8 mouse cellular contexts compared by ENCODE assay signal in the genomic region with DNA sequence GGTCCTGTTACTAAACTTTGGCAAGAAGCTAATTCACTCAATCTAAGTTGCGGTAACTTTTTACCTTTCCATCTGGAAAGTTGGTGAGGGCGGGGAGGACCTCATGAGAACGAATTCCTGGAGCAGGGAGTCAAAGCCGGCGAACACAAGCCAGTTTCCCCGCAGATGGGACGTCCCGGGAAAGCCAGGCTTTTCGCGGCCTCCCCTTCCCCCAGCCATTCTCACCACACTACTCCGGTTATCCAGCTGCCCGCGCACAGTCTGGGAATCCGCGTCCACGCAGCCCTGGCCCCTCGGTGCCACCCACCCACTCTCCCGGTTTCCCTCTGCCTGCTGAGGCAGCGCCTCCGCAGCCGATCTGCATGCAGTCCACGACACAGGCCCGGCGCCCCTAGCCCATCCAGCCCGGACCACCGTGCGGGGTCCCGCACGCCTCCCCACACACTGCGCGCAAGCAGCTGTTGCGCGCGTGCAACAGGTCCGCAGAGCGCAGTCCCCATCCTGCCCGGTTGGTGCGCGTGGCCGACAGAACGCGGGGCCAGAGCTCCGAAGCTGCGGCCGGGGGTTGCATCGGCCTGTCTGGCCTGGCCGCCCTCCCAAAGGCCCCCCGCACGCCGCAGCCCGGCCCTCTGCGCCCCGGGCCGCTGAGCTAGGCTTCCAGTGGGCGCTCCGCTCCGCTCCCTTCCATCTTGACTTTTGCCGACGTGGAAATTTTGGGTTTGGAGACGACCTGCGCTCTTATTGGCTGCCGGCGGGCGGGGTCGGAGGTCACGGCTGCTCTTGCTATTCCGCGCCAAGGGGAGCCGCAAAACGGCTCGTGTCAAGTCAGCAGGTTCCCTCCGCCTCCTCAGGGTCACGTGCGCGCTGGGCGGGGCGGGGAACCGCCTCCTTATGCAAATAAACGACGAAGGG.
DNase-seq lines count a peak whose midpoint lies in the region; ATAC-seq and TF ChIP-seq lines count a peak whose summit lies in the region.

No protein-coding gene starts in this region.

- no peak overlapping the region; the same call in 1 of the 2 replicates for H3K27ac ChIP-seq in hindbrain, embryonic 15.5 days (replicated peaks)

- POLR2A ChIA-PET in Patski (lab: Charles Lee), result no interaction called here

- in situ Hi-C loops in Patski (cut with MboI; ENCODE audit: low pct_unique_long_range_greater_than_20kb), result no loop called here

- no peaks in the 10 kb centered on the region for H3K9me3 ChIP-seq in hindbrain, embryonic 15.5 days

- no peak for DNase-seq in Patski (ENCODE audit: low read depth, low spot score)
- peak; percentile 42 to 66 for DNase-seq in cerebellum, postnatal 14 days
- peak; percentile 28 to 41 for DNase-seq in frontal cortex, postnatal 36 days (ENCODE audit: low spot score in 2 of 2)
- peak; percentile 12 to 21 for DNase-seq in left cerebral cortex, adult 18-20 months (ENCODE audit: low spot score in 2 of 2)
- peak; percentile 93 to 96 for DNase-seq in lung, postnatal 4 days
- peak; percentile 33 to 36 for DNase-seq in right cerebral cortex, adult 2 months (ENCODE audit: low spot score in 2 of 2)
- DNase-seq in urinary bladder, postnatal 10 days (ENCODE audit: low spot score), result peak; percentile 79

- H3K36me3 ChIP-seq in hindbrain, embryonic 15.5 days, result no peaks in the 10 kb centered on the region

- TF ChIP-seq CTCF in Patski (IDR thresholded peaks at IDR 0.05), result no peak

- H3K4me1 ChIP-seq in hindbrain, embryonic 15.5 days (replicated peaks), result peaks cover 18% of the 10 kb centered on the region

- peak; percentile 17 for ATAC-seq in Patski
- ATAC-seq in hindbrain, embryonic 15.5 days (ENCODE audit: low FRiP score, low read depth), result peak; percentile 88

- peaks cover 6% of the 10 kb centered on the region for H3K27me3 ChIP-seq in Patski
- H3K27me3 ChIP-seq in hindbrain, embryonic 15.5 days, result peaks cover 10% of the 10 kb centered on the region

- CTCF ChIA-PET in Patski (lab: Charles Lee), result no interaction called here

- peak overlapping the region; percentile 97 for H3K4me2 ChIP-seq in hindbrain, embryonic 15.5 days

- peak overlapping the region; percentile 58 for H3K4me3 ChIP-seq in hindbrain, embryonic 15.5 days

- under 1% methylated on average over 79 of the region's 80 CpGs for WGBS in hindbrain, embryonic 15.5 days

- peak overlapping the region; percentile 49 for H3K9ac ChIP-seq in hindbrain, embryonic 15.5 days
